Mouse (Mus musculus) urinary bladder, postnatal 14 days (tissue): ENCODE measurements around the gene Tnfsf9.
A peak's percentile ranks its signal among the peaks of the same experiment; 100 is the strongest.

Experiments used
- DNase-seq: peaks from one replicate; pipeline ENCODE4 v3.0.0; 2021; ENCODE audit warnings: low spot score

Tnfsf9 gene

GRCm38 (mm10) chr17:57105181-57106034, at the start of gene Tnfsf9:
Gene Tnfsf9, plus strand, starts transcription at chr17:57105325.
- peak; percentile 37 for DNase-seq

DNA sequence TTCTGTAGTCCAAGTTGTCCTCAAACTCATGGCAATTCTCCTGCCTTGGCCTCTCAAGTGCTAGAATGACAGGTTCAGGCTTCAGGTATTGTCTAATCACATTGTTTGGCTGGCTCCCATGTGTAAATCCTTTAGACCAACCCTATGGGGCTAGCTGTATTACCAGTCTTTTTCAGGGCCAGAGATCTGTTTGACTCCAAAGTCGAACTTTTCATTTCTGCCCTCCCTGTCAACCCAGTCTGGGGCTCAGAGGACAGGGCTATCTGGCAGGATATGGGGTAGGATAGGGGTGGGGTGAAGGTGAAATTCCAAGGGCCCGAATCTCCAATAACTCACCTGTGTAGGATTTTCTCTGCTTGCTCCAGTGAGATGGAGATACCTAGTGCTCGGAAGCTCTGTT, 48.9 kb upstream of the Tnfsf9 start:
- no peak for DNase-seq

- peak; percentile 20 for DNase-seq
Observed at GRCm38 (mm10) chr17:57058891-57059485, 46.1 kb upstream of the Tnfsf9 start, which contains the start of gene Crb3. Gene Crb3, plus strand, starts transcription at chr17:57059105.

DNA sequence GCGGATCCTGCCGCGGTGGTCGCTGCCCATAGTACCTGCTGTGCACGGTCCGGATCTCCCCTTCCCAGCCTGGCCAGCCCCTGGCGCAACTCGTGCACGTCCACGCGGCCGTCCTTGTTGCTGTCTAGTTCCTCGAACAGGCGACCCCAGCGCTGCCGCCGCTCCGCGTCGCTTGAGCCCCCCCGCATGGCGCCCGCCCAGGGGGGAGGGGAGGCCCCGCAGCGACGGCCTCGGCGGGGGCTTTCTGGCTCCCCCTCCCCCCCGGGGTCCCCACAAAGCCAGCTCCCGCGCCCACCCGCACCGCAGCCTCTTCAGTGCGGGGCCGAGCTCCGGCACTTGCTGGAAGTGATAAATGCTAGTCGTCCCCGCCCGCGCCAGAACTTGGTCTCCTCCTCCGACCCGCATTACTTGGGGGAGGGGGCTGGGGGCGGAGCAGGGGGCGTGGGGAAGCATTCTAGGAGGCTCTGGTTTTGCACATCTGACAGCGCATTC, 45.6 kb upstream of the Tnfsf9 start, which contains the start of gene Slc25a23:
Gene Slc25a23 (minus strand): TSS at position 378 of the 492 bp plus-strand sequence.
- DNase-seq, result peak; percentile 64

- peak; percentile 95 for DNase-seq
Observed at GRCm38 (mm10) chr17:57060231-57060801, 44.8 kb upstream of the Tnfsf9 start.

- DNase-seq, result no peak
Observed at GRCm38 (mm10) chr17:57061069-57061468, 44.1 kb upstream of the Tnfsf9 start.

DNA sequence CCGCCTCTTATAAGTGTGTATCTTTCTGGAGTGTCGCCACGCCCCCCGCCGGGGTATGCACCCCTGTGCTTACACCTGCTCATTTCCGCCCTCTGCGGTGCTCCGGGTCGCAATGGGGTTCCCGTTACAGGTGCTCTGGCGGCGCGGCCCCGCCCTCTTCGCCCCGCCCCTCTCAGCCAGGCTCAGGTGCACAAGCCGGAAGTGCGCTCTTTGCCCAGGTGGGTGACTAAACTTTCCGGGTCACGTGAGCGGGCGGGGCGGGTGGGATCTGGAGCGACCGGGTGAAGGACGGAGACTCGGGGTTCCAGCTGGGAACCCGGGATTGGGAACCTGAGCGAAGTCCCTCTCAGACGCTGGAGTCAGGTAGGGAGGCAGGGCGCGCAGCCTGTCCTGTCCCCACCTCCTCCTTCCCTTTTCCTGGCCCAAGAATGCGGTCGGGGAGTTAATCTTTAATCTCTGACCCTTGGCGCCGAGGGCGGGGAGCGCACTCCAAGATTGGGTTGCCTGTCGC, 43.1 kb upstream of the Tnfsf9 start:
- DNase-seq, result peak; percentile 75

DNA sequence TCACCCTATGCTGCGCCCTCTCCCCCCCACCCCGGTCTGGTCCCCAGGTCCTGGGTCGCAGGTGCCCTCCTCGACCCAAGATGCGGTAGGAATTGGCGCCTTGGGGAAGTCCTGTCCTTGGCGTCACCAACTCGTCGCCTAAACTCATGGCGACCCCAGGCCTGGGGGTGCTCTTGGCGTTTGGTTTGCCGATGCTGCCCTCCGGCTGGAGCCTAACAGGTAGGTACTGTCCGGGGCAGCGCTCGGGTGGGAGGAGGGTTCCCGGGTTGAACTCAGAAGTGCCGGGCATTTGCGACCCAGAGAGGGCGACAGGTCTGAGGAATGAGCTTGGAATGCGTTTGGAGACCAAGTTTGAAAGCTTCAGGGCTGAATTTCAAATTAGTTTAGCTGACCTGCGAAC, 42.6 kb upstream of the Tnfsf9 start:
- DNase-seq, result no peak

- no peak for DNase-seq
Observed at GRCm38 (mm10) chr17:57063031-57063430, 42.1 kb upstream of the Tnfsf9 start.

DNA sequence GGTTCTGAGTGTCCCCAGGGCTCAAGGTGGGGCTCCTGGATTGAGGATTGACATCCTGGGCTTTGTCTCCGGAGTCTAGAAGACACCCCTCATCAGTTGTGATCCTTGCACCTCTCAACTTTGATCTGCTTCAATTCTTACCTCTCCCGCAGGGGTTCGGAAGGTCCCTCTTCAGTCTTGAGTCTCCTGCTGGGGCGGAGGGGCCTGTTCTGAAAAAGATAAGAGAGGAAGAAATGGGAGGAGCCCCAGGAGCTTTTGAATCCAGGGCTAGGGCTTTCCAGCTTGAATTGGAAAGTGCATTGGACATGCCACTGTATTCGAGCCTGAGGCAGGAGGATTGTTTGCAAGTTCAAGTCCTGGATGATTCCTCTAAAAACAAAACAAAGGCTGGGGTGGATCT, 38.2 kb upstream of the Tnfsf9 start:
- no peak for DNase-seq

- no peak for DNase-seq
Observed at GRCm38 (mm10) chr17:57070272-57070671, 34.9 kb upstream of the Tnfsf9 start.

DNA sequence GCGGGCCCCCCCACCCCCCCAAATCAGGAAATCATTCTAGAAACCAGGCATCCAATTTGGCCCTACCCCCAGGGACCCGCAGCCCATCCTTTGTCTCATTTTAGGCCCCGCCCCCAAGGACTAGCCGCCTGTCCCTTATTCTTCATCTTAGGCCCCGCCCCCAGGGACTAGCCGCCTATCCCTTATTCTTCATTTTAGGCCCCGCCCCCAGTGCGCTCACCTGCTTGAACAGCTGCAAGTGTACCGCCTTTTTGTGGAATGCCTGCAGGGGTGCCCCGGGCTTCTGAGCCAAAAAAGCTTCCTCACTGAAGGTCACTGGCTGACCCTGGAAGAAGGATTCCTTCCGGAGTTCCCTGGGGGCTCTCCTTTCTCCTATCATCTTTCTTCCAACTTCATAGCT, 34.4 kb upstream of the Tnfsf9 start:
- peak; percentile 42 for DNase-seq

DNA sequence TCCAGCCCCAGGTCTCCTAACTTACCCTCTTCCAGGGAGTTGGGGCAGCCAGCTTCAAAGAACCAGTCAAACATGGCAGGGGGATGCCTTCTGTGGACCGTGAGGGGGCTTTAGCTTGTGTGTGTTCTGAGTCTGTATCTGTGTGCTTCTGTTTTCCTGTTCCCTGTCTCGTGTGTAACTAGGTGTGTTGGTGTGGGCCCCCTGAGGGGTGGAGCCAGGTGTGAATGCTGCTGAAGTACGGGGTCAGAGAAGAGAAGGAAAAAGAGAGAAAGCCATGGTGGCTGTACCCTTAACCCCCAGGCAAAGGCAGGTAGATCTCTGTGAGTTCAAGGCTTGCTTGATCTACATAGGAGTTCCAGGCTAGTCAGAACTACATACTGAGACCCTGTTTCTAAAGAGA, 28.2 kb upstream of the Tnfsf9 start:
- DNase-seq, result no peak

GRCm38 (mm10) chr17:57078336-57078735, 26.8 kb upstream of the Tnfsf9 start, which contains the start of gene Dennd1c:
Gene Dennd1c, minus strand, starts transcription at chr17:57078514.
- no peak for DNase-seq

GRCm38 (mm10) chr17:57079919-57080318, 25.2 kb upstream of the Tnfsf9 start:
- no peak for DNase-seq

- DNase-seq, result no peak
Observed at GRCm38 (mm10) chr17:57081234-57081842, 23.8 kb upstream of the Tnfsf9 start.

DNA sequence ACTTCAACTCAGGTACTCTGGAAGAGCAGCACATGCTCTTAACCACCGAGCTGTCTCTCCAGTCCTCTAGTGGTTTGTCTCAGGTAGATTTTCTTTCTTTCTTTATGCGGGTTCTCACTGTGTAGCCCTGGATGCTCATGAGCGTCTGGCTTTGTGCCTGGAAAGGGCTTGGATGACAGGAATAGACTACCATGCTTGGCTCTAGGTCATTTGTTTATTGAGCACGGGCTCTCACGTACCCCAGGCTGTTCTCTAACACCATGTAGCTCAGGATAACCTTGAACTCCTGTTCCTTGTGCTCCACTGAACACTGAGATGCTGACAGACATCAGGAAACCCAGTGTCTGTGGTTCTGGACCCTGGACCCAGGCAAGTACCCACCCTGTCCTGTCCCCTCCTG, 22.6 kb upstream of the Tnfsf9 start:
- DNase-seq, result no peak

- DNase-seq, result no peak
Observed at GRCm38 (mm10) chr17:57085970-57086757, 19.0 kb upstream of the Tnfsf9 start.

DNA sequence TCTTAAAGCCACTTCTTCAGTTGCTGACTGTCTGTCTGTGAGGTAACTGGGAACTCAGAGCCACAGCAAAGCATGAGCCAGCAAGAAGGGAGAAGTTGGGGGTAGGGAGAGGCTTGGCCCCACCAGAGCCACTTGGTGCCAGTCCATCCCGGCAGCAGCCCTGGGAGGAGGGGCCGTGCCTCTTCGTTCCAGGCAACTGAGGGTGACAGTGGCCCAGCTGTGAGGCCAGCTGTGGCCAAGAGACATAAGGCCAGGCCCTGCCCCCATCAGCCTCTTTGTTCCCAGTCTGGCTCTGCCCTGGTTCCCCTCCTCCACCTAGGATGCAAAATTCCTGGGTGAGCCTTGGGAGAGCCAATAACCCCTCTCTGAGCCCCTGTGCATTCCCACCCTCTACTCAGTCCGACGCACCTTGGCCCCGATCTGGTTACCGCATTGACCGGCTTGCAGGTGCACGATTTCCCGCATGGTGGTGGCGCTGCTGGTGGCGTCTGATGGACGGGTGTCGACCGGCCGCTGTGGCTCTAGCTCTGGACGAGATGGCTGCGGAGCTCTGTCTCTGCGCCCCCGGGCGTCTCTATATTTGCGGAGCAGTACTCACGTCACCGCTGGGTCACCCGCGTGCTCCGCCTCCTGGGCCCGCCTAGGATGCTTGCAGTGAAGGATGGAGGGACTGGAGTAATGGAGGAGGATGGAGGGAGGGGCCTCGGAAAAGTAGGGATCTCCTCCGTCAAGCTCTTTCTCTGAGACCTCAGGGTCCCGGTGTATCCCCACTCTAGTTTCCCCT, 17.9 kb upstream of the Tnfsf9 start, which contains the start of gene Tubb4a:
Gene Tubb4a (minus strand): TSS at position 734 of the 784 bp plus-strand sequence.
- DNase-seq, result no peak

GRCm38 (mm10) chr17:57094222-57094621, 10.9 kb upstream of the Tnfsf9 start:
- no peak for DNase-seq
